ENCODE assay signal across 11 mouse cellular contexts in genomic region chr2:167951301-167952211, GRCm38 (mm10). TPM values are rescaled to one million over a fixed set of nuclear protein-coding genes. Genes with fewer than 3 reads are reported as not detected.
DNase-seq lines count a peak whose midpoint lies in the region; ATAC-seq lines count a peak whose summit lies in the region.
"Had no signal": no experiment of that assay in that cellular context is flagged by ENCODE, and none has a peak within 500 bp of the region (broad histone marks: within the 10 kb centered on the region; RNA-seq: fewer than 3 reads in every experiment).

No protein-coding gene starts in this region.

- H3K27me3 ChIP-seq in embryonic facial prominence, embryonic 14.5 days (replicated peaks; ENCODE audit: control insufficient read depth, insufficient read depth, low read length): no peaks in the 10 kb centered on the region
- H3K27me3 ChIP-seq in embryonic facial prominence, embryonic 10.5 days (replicated peaks; ENCODE audit: low read depth, poor library complexity, severe bottlenecking): no peaks in the 10 kb centered on the region

- 0 out of 2 replicates have a peak, but pooled peaks cover 4% of the 10 kb centered on the region for H3K36me3 ChIP-seq in embryonic facial prominence, embryonic 14.5 days (ENCODE audit: control insufficient read depth, insufficient read depth, low read length)
- 0 out of 2 replicates have a peak, but pooled peaks cover 3% of the 10 kb centered on the region for H3K36me3 ChIP-seq in embryonic facial prominence, embryonic 10.5 days (replicated peaks)

- no peaks in the 10 kb centered on the region for H3K9me3 ChIP-seq in embryonic facial prominence, embryonic 14.5 days (ENCODE audit: control insufficient read depth, low read length)
- no peaks in the 10 kb centered on the region for H3K9me3 ChIP-seq in embryonic facial prominence, embryonic 10.5 days

- no peak overlapping the region for H3K27ac ChIP-seq in embryonic facial prominence, embryonic 14.5 days (replicated peaks; ENCODE audit: low read depth, low read length)
- H3K27ac ChIP-seq in embryonic facial prominence, embryonic 10.5 days (replicated peaks): no peak overlapping the region

- no peak for ATAC-seq in embryonic facial prominence, embryonic 14.5 days (ENCODE audit: low read depth)
- ATAC-seq: forebrain, postnatal 0 days; midbrain, embryonic 16.5 days had no signal

- DNase-seq in embryonic facial prominence, embryonic 14.5 days (ENCODE audit: low spot score): peak; percentile 62
- DNase-seq in embryonic facial prominence, embryonic 10.5 days (ENCODE audit: low spot score): no peak
- DNase-seq in urinary bladder, postnatal 14 days (ENCODE audit: low spot score): peak; percentile 69
- DNase-seq in urinary bladder, postnatal 25 days (ENCODE audit: low spot score): no peak
- peak; percentile 77 for DNase-seq in brain, adult 2 months (ENCODE audit: low read depth, low spot score)
- DNase-seq in yolk sac, embryonic 10.5 days (ENCODE audit: low spot score): no peak
- no peak for DNase-seq in frontal cortex, postnatal 25 days (ENCODE audit: low spot score in 2 of 2)
- no peak for DNase-seq in left cerebral cortex, adult 18-20 months (ENCODE audit: low spot score in 2 of 2)
- DNase-seq: forebrain, postnatal 0 days; layer of hippocampus, postnatal 36 days had no signal

- no peak overlapping the region for H3K9ac ChIP-seq in embryonic facial prominence, embryonic 14.5 days (ENCODE audit: low read depth, low read length)
- H3K9ac ChIP-seq: forebrain, postnatal 0 days had no signal

- H3K4me1 ChIP-seq in embryonic facial prominence, embryonic 14.5 days (ENCODE audit: control insufficient read depth, insufficient read depth, low read length): no peaks in the 10 kb centered on the region
- H3K4me1 ChIP-seq in embryonic facial prominence, embryonic 10.5 days: peaks cover 25% of the 10 kb centered on the region

- H3K4me3 ChIP-seq in embryonic facial prominence, embryonic 14.5 days (ENCODE audit: low read depth, low read length): no peak overlapping the region
- no peak overlapping the region for H3K4me3 ChIP-seq in embryonic facial prominence, embryonic 10.5 days

- WGBS in embryonic facial prominence, embryonic 14.5 days: 88% methylated on average over 13 of the region's 13 CpGs
- WGBS in embryonic facial prominence, embryonic 10.5 days: 91% methylated on average over 13 of the region's 13 CpGs

- no peak overlapping the region for H3K4me2 ChIP-seq in embryonic facial prominence, embryonic 14.5 days (ENCODE audit: low read depth, low read length)

RNA-seq across cellular contexts. Expression of gene Ptpn1, which starts 19.7 kb away (rescaled TPM):
- 49.4 and 49.7 TPM in 2 replicates for polyA plus RNA-seq in embryonic facial prominence, embryonic 14.5 days (2014; fragmentation: Nextera tagmentation; extraction: Ambion mirVana)
- polyA plus RNA-seq in embryonic facial prominence, embryonic 10.5 days (2016; fragmentation: Nextera tagmentation; extraction: Ambion mirVana): 66.2 and 71.7 TPM in 2 replicates
- total RNA-seq in left cerebral cortex, adult 18-20 months (2021): 10 to 100 TPM; 60.8 to 62.7 TPM

RNA-seq across cellular contexts. Expression of gene Ripor3, which starts 58.9 kb away (rescaled TPM):
- 4.1 and 5.9 TPM in 2 replicates for polyA plus RNA-seq in embryonic facial prominence, embryonic 14.5 days (2014; fragmentation: Nextera tagmentation; extraction: Ambion mirVana)
- polyA plus RNA-seq in embryonic facial prominence, embryonic 10.5 days (2016; fragmentation: Nextera tagmentation; extraction: Ambion mirVana): 0.47 and 0.95 TPM in 2 replicates
- under 1 TPM; 0.33 to 0.59 TPM for total RNA-seq in left cerebral cortex, adult 18-20 months (2021)

Comparison
In these comparisons a context has a peak if more than half of its experiments do, and no peak if none do; other contexts are left out.
1. DNase-seq: peak in embryonic facial prominence, embryonic 14.5 days (single experiment), urinary bladder, postnatal 14 days (single experiment) and brain, adult 2 months (single experiment); none in embryonic facial prominence, embryonic 10.5 days (single experiment), urinary bladder, postnatal 25 days (single experiment), yolk sac, embryonic 10.5 days (single experiment), frontal cortex, postnatal 25 days (0 of 2) and left cerebral cortex, adult 18-20 months (0 of 2).